Mouse (Mus musculus) thymus, adult 2 months (tissue): Measurements from ENCODE around the gene Csf1. TPM values are rescaled to one million over a fixed set of nuclear protein-coding genes. Genes with fewer than 3 reads are reported as not detected.

Experiments used
- DNase-seq: peaks from one replicate; pipeline ENCODE4 v3.0.0; 2021
- H3K27ac ChIP-seq: fragments of 200-500 bp; 2 replicates; pipeline ENCODE4 v1.5.1; 2012; ENCODE audit warnings: low read length, control low read depth; ENCODE audit not compliant: control insufficient read depth, insufficient read depth
- H3K27me3 ChIP-seq: fragments of 200-500 bp; 2 replicates; pipeline ENCODE4 v1.6.1; 2012; ENCODE audit warnings: mild to moderate bottlenecking, low read length, moderate library complexity, mixed read lengths; ENCODE audit not compliant: control insufficient read depth, insufficient read depth
- H3K36me3 ChIP-seq: fragments of 200-500 bp; 2 replicates; pipeline ENCODE4 v1.6.1; 2012; ENCODE audit warnings: mild to moderate bottlenecking, low read length, moderate library complexity; ENCODE audit not compliant: control insufficient read depth, insufficient read depth
- H3K4me1 ChIP-seq: fragments of 200-500 bp; replicated peaks from 2 replicates; pipeline ENCODE4 v1.6.1; 2012; ENCODE audit warnings: low read length; ENCODE audit not compliant: control insufficient read depth, insufficient read depth
- H3K4me3 ChIP-seq: fragments of 200-500 bp; 2 replicates; pipeline ENCODE4 v1.5.1; 2012; ENCODE audit warnings: mild to moderate bottlenecking, low read length, control low read depth, moderate library complexity; ENCODE audit not compliant: control insufficient read depth, insufficient read depth
- CTCF ChIP-seq: fragments of 200-500 bp; IDR thresholded peaks from 2 replicates; pipeline ENCODE4 v1.5.1; 2012; ENCODE audit warnings: mild to moderate bottlenecking, control low read depth, low read length, moderate library complexity, borderline replicate concordance; ENCODE audit not compliant: control insufficient read depth, poor library complexity, insufficient read depth; ENCODE audit errors: extremely low read depth
- POLR2A ChIP-seq: fragments of 200-500 bp; IDR thresholded peaks from 2 replicates; pipeline ENCODE4 v1.6.1; 2012; ENCODE audit warnings: mild to moderate bottlenecking, low read length, control low read depth, moderate library complexity; ENCODE audit not compliant: control insufficient read depth, poor library complexity, insufficient read depth; ENCODE audit errors: extremely low read depth
- WGBS: fragments of 180-500 bp; shearing (Covaris S2); methylation state at CpG from one replicate; pipeline ENCODE4 v1.1.7; 2018; 5-methylcytosine and 5-hydroxymethylcytosine counted together
- polyA plus RNA-seq: library from polyadenylated mRNA; depleted of rRNA; stranded (reverse); fragments of >200 nt; gene quantifications from 2 replicates; pipeline ENCODE4 v1.2.3, GENCODE M21; 2012; rRNA removed

The Csf1 gene
- polyA plus RNA-seq, 1 experiment, result 12.5 TPM

DNA sequence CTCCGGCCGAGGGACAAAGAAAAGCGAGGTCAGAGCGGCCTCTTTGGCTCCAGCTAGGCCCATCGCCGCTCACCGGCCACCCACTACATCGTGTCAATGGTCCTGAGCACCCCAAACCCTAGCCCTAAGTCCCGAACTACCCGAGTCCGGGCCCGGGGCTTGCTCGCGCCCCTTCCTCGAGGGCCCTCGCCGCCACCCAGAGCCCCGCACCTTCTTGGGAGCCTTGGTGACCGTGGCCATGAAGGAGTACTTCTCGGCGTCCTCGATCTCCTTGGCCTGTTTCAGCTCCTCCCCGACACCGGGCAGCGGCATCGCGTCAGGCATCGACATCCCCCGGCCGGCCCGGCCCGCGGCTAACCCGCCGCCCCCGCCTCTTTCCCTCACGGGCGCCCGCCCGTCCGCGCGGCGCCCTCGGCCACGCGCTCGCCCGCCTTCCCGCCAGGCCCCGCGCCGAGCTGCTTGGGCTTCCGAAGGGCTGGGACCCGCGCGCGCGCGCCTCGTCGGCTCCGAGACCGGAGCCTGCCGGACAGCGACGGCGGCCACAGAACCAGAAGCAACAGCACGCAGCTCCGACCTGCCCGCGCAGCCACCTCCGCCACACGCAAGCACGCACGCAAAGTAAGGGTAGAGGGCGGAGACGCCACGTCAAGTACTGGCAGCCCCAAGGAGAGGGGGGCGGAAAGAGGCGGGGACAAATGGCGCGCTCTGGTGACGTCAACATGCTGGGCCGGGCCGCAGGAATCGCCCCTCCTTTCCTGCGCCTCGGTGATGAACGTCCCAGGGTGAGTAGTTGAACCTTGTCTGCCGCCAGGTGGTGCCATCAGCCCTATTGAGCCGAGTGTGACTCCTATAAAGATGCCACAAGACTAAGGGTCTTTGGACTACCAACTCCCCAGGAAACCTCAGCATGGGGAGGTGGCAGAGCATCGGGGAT is 64.1 kb downstream of the Csf1 start, which contains the start of gene Ahcyl1:
Gene Ahcyl1 (minus strand): TSS at position 613 of the 934 bp plus-strand sequence.
- peak; percentile 84; the same call in 1 of the 2 replicates for TF ChIP-seq CTCF
- peak; percentile 65 for TF ChIP-seq POLR2A
- Histone ChIP-seq H3K27ac (no peak within 1 kb of the TSS), H3K36me3 (no peaks in the 10 kb centered on the region), H3K4me3 (peak within 1 kb of the TSS; percentile 61), H3K4me1 (peaks cover 9% of the 10 kb centered on the region), H3K27me3 (no peaks in the 10 kb centered on the region)
- WGBS, result under 1% methylated on average over 92 of the region's 93 CpGs
- DNase-seq, result peak; percentile 98

DNA sequence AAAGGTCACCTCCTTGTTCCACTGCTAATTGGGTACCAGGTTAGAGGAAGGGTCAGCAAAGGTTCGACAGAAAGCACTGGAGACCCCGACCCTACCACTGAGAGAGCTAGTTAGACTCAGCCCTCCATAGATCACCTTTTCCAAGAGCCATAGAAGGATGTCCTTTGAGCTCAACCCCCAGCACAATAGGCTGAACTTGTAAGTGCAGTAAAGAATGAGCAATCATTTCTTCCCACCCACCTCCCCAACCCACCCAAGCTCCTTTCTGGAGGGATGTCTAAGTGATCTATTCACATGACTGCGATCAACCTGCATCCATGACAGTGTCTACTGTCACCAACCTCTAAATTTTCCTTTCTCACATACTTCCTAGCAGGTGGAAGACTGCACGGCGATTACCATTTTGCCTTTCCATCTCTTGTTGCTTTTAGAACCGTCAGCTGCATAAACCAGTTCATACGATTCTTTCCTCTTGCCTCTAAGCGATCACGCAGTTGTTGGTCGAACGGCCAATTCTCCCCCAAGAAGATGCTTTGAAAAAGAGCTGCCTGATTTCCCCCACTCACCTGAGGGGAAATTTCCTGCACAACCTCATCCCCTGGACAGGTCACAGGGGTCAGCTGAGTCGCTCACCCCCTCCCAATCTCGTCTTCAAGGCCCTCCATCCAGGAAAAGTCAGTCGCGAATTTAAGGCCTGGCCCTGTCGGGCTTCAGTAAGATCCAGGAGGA is 64.9 kb downstream of the Csf1 start:
- Histone ChIP-seq H3K27me3 (no peaks in the 10 kb centered on the region), H3K36me3 (no peaks in the 10 kb centered on the region), H3K27ac (no peak overlapping the region), H3K4me1 (peaks cover 9% of the 10 kb centered on the region), H3K4me3 (peak overlapping the region; percentile 61)
- WGBS, result 6% methylated on average over 16 of the region's 16 CpGs
- DNase-seq, result no peak
- no peak for TF ChIP-seq CTCF
- no peak for TF ChIP-seq POLR2A

DNA sequence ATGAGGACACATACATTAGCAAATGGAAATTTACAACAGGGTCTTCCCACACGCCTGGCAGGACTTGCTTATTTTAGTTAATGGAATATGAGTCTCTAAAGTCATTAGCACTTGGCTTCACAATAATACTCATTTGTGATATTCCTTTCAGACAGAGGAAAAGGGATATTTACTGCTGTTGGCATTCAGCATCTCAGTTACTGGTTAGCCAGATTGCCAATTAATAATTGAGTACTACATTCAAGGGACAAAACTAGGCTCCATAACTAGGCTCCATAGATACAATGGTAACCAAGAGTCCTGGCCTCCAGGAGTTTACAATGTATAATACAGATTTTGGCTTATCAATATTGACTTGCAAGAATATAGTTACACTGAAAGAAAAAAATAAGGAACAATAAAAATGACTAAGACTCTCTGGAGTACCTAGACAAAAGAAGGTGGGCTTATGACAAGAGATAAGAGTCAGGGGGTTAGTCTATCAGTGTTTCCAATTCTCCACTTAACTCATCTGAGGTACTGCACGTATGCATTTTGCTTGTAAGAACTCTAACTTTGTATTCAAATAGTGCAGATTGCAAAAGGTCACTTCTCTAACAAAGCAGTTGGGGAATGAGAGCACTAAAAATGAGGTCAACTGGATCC is 65.9 kb downstream of the Csf1 start:
- WGBS, result 88% methylated on average over 2 of the region's 2 CpGs
- Histone ChIP-seq H3K36me3 (no peaks in the 10 kb centered on the region), H3K4me1 (peaks cover 9% of the 10 kb centered on the region), H3K27ac (no peak overlapping the region), H3K4me3 (no peak overlapping the region), H3K27me3 (no peaks in the 10 kb centered on the region)
- TF ChIP-seq CTCF (no peak), POLR2A (no peak)
- no peak for DNase-seq

Other genes with a start within 250 kb of the Csf1 start
- gene Slc6a17, start 242.5 kb downstream of the Csf1 start, polyA plus RNA-seq, result 0.46 and 0.53 TPM in 2 replicates
- gene Ubl4b, start 205.4 kb downstream of the Csf1 start, polyA plus RNA-seq, result 0.07 and 0.09 TPM in 2 replicates
- gene Alx3, start 165.4 kb downstream of the Csf1 start, polyA plus RNA-seq, result 0.20 and 0.27 TPM in 2 replicates
- not detected in 2 replicates for gene Gm10961, start 129.1 kb downstream of the Csf1 start, polyA plus RNA-seq
- gene Strip1, start 128.8 kb downstream of the Csf1 start, polyA plus RNA-seq, result 75.7 and 86.7 TPM in 2 replicates
- 54.4 and 61.2 TPM in 2 replicates for gene Ahcyl1, start 63.9 kb downstream of the Csf1 start, polyA plus RNA-seq
- 0.32 and 0.34 TPM in 2 replicates for gene Eps8l3, start 116.8 kb upstream of the Csf1 start, polyA plus RNA-seq
- gene Gstm5, start 135.4 kb upstream of the Csf1 start, polyA plus RNA-seq, result 2.7 and 6.2 TPM in 2 replicates
- gene Gstm7, start 171.3 kb upstream of the Csf1 start, polyA plus RNA-seq, result 2.1 and 5.3 TPM in 2 replicates
- 1.1 and 1.3 TPM in 2 replicates for gene Gstm6, start 183.3 kb upstream of the Csf1 start, polyA plus RNA-seq
- gene Gstm3, start 208.8 kb upstream of the Csf1 start, polyA plus RNA-seq, result 1.2 and 1.3 TPM in 2 replicates
- gene Gstm2, start 226.0 kb upstream of the Csf1 start, polyA plus RNA-seq, result 15.4 and 28.1 TPM in 2 replicates